Mouse (Mus musculus) intestine, postnatal 0 days (tissue): ENCODE data around the gene Efnb1. TPM values are rescaled to one million over a fixed set of nuclear protein-coding genes. Genes with fewer than 3 reads are reported as not detected.

Experiments used
- ATAC-seq: fragments of 200-750 bp; cut with Nextera tagmentation; 2 replicates; pipeline ENCODE4 v1.8.0; 2017; ENCODE audit warnings: mild to moderate bottlenecking, moderate TSS enrichment, moderate library complexity
- H3K27ac ChIP-seq: fragments of 300-500 bp; sonication (generic); 2 replicates; pipeline ENCODE4 v1.5.1; 2014; ENCODE audit warnings: mild to moderate bottlenecking, low read depth, low read length, moderate library complexity
- H3K27me3 ChIP-seq: fragments of 300-500 bp; sonication (generic); replicated peaks from 2 replicates; pipeline ENCODE4 v1.6.1; 2014; ENCODE audit warnings: low read length, mixed read lengths; ENCODE audit not compliant: control insufficient read depth, insufficient read depth
- H3K36me3 ChIP-seq: fragments of 300-500 bp; sonication (generic); 2 replicates; pipeline ENCODE4 v1.6.1; 2014; ENCODE audit warnings: mild to moderate bottlenecking, moderate library complexity; ENCODE audit not compliant: control insufficient read depth, insufficient read depth
- H3K4me1 ChIP-seq: fragments of 300-500 bp; sonication (generic); replicated peaks from 2 replicates; pipeline ENCODE4 v1.6.1; 2014; ENCODE audit warnings: antibody characterized with exemption, low read length, mixed read lengths; ENCODE audit not compliant: control insufficient read depth, insufficient read depth
- H3K4me2 ChIP-seq: fragments of 300-500 bp; sonication (generic); replicated peaks from 2 replicates; pipeline ENCODE4 v1.6.1; 2014; ENCODE audit warnings: low read depth, mild to moderate bottlenecking, moderate library complexity
- H3K4me3 ChIP-seq: fragments of 300-500 bp; sonication (generic); 2 replicates; pipeline ENCODE4 v1.5.1; 2014; ENCODE audit warnings: low read depth, low read length
- H3K9ac ChIP-seq: fragments of 300-500 bp; sonication (generic); 2 replicates; pipeline ENCODE4 v1.6.1; 2014; ENCODE audit warnings: mild to moderate bottlenecking, low read depth, low read length
- H3K9me3 ChIP-seq: fragments of 300-500 bp; sonication (generic); 2 replicates; pipeline ENCODE4 v1.6.1; 2016; ENCODE audit warnings: mixed run types; ENCODE audit not compliant: control insufficient read depth
- CTCF ChIP-seq: sonication (generic); IDR thresholded peaks from 2 replicates; pipeline ENCODE4 v1.5.1; 2016; ENCODE audit warnings: low read depth, mild to moderate bottlenecking, control low read depth, antibody characterized with exemption, moderate library complexity
- WGBS: fragments of 180-500 bp; shearing (Covaris S2); extraction: QIAGEN DNeasy Blood & Tissue Kit; methylation state at CpG from one replicate; pipeline ENCODE4 v1.1.7; 2014; 5-methylcytosine and 5-hydroxymethylcytosine counted together
- polyA plus RNA-seq: library from polyadenylated mRNA; unstranded; fragments of >200 nt; fragmentation: Nextera tagmentation; extraction: Ambion mirVana; gene quantifications from 2 replicates; pipeline ENCODE4 v1.2.1, GENCODE M21; 2015

Gene Efnb1
- polyA plus RNA-seq, 1 experiment from 2014 or later = 13.0 TPM

DNA sequence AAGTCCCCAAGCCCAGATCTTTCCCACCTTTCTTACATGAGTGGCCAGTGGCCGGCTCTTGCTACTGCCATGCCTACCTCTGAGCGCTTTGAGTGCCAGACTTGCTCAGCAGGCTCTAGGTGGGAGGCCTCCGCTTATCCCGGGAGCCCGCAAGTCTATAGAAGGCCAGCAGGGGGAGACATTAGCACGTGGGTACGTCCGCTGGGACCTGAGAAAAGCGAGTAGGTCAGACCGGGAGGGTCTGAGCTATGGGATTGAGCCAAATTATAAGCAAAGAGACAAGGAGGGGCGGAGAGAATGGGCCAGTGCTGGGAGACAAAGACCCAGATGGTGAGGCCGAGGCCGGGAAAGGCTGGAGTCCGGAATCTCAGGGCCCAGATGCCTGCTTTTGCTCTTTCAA lies 1.0 kb upstream of the Efnb1 start:
- H3K27me3 ChIP-seq = no peaks in the 10 kb centered on the region
- 19% methylated on average over 14 of the region's 14 CpGs for WGBS
- no peak overlapping the region for H3K4me3 ChIP-seq
- TF ChIP-seq CTCF = peak; percentile 89
- no peaks in the 10 kb centered on the region for H3K36me3 ChIP-seq
- no peaks in the 10 kb centered on the region for H3K9me3 ChIP-seq
- H3K9ac ChIP-seq = peak overlapping the region; percentile 26; the same call in 1 of the 2 replicates
- H3K27ac ChIP-seq = no peak overlapping the region
- H3K4me1 ChIP-seq = no peaks in the 10 kb centered on the region
- 0 out of 2 replicates have a peak, but pooled peaks have one; percentile 17 for ATAC-seq
- peak overlapping the region; percentile 64 for H3K4me2 ChIP-seq

DNA sequence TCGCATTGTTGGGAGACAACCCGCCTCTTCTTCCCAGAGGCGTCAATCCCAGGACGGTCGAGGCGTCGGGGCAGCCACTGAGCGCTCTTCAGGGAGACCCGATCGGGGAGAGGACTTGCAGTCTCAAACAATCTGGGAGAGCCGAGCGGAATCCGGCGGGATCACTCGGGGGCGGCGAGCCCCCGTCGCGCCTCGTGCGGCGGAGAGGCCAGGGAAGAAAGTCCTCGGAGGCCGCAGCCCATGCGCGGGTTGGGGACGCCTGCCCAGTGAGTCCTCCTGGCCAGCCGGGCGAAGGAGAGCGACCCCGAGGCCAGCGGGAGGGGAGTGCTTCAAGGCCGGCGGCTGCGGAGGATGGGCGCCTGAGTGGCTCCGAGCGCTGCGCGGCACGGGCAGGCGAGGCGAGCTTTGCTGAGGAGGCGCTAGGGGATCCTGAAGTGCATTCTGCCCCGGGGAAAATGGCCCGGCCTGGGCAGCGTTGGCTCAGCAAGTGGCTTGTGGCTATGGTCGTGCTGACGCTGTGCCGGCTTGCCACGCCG lies 569 bp downstream of the Efnb1 start:
- peak overlapping the region; percentile 62 for H3K9ac ChIP-seq
- H3K9me3 ChIP-seq = no peaks in the 10 kb centered on the region
- ATAC-seq = peak; percentile 3; the same call in 1 of the 2 replicates
- peak overlapping the region; percentile 59 for H3K4me3 ChIP-seq
- peak overlapping the region; percentile 64 for H3K4me2 ChIP-seq
- no peaks in the 10 kb centered on the region for H3K27me3 ChIP-seq
- no peaks in the 10 kb centered on the region for H3K4me1 ChIP-seq
- TF ChIP-seq CTCF = no peak
- whole genome bisulfite sequencing = 24% methylated on average over 53 of the region's 53 CpGs
- peak overlapping the region; percentile 75 for H3K27ac ChIP-seq
- no peaks in the 10 kb centered on the region for H3K36me3 ChIP-seq

DNA sequence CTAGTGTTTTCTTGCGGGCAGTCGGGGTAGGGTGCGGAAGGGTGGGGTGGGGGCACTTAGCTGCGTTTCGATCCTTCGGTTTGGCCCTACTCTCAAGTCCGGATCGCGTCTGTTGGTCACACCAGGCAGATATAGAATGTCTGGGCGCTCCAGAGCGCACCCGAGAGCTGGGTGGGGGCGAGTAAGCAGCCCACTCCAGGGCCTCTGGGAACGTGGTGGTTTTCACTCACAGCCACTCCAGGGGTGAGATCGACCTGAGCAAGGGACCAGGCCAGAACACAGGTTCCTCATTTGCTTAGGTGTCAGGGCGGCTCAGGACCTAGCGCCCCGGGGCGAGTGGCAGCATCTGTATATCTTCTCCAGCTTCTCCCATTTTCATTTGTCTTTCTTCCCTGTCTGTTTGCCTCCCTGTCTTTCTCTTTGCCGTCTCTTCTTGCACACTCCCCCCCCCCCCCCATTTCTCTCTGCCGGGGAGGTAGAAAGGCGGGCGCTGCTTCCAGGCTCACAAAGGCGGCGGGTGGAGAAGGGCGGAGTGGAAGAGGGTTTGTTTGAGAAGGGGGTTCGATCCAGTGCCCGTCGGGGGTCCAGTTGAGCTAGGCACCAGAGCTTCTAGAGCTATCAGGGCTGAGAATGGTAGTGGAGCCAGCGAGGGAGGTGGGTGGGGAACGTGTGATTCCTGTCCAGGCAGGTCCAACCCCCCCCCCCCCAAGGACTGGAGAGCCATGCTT lies 1.4 kb downstream of the Efnb1 start:
- Histone ChIP-seq H3K9me3 (no peaks in the 10 kb centered on the region), H3K4me3 (peak overlapping the region; percentile 59), H3K4me1 (no peaks in the 10 kb centered on the region), H3K27me3 (no peaks in the 10 kb centered on the region), H3K27ac (peak overlapping the region; percentile 75; the same call in 1 of the 2 replicates), H3K36me3 (no peaks in the 10 kb centered on the region), H3K4me2 (peak overlapping the region; percentile 64), H3K9ac (peak overlapping the region; percentile 62)
- TF ChIP-seq CTCF = no peak
- 28% methylated on average over 26 of the region's 31 CpGs for WGBS
- no peak for ATAC-seq

DNA sequence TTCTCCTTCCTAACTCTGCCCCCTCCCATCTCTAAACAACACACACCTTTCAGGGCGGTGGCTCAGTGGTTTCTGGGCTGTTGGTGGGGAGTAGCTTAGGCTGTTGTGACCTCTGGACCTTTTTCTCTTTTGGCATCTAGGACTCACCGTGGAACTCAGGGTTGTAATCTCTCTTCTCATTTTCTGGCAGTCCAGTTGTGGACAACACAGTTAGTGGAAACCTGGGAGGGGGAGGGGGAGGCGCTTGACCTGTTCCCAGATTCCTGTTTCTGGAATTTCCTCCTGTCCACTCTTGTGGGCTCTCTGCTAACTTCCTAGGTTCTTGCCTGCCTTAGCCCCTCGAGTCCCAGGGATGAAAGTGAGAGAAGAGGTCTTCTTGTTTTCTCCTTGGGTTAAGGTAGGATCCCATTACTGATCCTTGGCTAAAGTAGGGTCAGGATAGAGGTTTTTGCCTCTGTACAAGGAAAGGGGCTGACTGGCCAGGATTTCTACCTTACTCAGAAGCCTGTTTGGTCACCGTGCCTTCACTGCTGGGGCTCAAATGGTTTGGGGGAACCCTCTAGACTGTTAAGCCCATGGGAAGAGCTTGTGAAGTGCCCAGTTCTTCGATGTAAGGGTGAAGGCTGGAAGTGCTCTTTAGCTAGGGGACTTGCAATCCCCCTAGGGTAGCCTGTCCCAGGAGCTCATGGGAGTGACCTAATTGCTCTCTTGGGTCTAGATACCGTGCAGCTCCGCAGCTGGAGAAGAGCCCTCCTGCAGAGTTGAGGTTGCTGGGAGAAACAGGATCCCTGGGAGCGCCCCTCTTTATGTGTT lies 2.2 kb downstream of the Efnb1 start:
- Histone ChIP-seq H3K27me3 (no peaks in the 10 kb centered on the region), H3K36me3 (no peaks in the 10 kb centered on the region), H3K27ac (no peak overlapping the region), H3K4me1 (no peaks in the 10 kb centered on the region), H3K9ac (peak overlapping the region; percentile 62; the same call in 1 of the 2 replicates), H3K4me3 (peak overlapping the region; percentile 59), H3K9me3 (no peaks in the 10 kb centered on the region), H3K4me2 (peak overlapping the region; percentile 64)
- WGBS = 30% methylated on average over 9 of the region's 9 CpGs
- ATAC-seq = no peak
- no peak for TF ChIP-seq CTCF

DNA sequence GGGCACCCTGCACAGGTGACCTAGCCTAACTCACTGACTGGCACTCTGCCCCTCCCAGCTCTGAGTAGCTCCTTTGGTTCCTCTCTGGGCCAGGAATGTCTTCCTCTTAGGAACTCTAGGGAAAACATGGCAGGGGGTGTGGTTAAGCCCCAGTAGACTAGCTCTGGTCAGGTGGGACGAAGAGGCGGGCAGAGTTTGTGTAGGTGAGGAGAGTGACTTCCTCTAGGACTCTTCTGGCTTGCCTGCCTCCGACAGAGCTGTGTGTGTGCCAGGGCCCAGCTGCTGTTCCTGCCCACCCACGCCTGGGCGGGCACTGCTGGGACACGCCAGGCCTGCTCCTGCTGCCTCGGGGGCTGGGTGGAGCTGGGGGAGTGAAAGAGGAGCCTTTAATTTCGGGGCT lies 5.1 kb downstream of the Efnb1 start:
- Histone ChIP-seq H3K27me3 (no peaks in the 10 kb centered on the region), H3K27ac (no peak overlapping the region), H3K36me3 (no peaks in the 10 kb centered on the region), H3K4me1 (no peaks in the 10 kb centered on the region), H3K9ac (no peak overlapping the region), H3K9me3 (no peaks in the 10 kb centered on the region), H3K4me2 (peak overlapping the region; percentile 64), H3K4me3 (no peak overlapping the region)
- 53% methylated on average over 8 of the region's 8 CpGs for WGBS
- ATAC-seq = peak; percentile 49
- no peak for TF ChIP-seq CTCF

DNA sequence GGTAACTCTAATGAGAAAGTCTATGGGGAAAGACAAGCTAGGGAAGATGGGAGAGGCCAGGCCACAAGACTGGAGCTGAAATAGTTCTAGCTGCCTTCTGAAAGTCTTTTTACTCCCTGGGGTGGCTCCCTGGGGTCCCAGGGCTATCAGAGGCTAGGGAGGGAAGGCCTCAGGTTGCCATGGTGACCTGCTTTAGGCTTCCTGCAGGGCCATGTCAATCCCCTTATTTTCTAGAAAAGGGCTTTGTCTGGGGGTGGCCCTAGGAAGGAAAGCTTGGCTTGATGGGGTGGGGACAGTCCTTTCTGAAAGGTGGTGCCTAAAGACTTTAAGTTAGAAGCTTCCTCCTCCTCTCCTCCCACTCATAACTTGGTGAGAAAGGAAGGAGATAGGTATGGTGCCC lies 6.0 kb downstream of the Efnb1 start:
- no peaks in the 10 kb centered on the region for H3K4me1 ChIP-seq
- no peak for TF ChIP-seq CTCF
- H3K27me3 ChIP-seq = no peaks in the 10 kb centered on the region
- no peak overlapping the region for H3K4me2 ChIP-seq
- no peaks in the 10 kb centered on the region; the same call in 1 of the 2 replicates for H3K36me3 ChIP-seq
- H3K9me3 ChIP-seq = no peaks in the 10 kb centered on the region
- ATAC-seq = no peak
- H3K9ac ChIP-seq = no peak overlapping the region
- no peak overlapping the region for H3K4me3 ChIP-seq
- no peak overlapping the region for H3K27ac ChIP-seq
